Mouse (Mus musculus) midbrain, postnatal 0 days (tissue): ENCODE results near the gene Epb41l2. TPM values are rescaled to one million over a fixed set of nuclear protein-coding genes. Genes with fewer than 3 reads are reported as not detected.

Experiments used
- ATAC-seq: fragments of 200-750 bp; cut with Nextera tagmentation; 2 replicates; pipeline ENCODE4 v1.8.0; 2017; ENCODE audit warnings: moderate number of reproducible peaks, mild to moderate bottlenecking, moderate TSS enrichment, moderate library complexity; ENCODE audit not compliant: low FRiP score
- DNase-seq: peaks from one replicate; pipeline ENCODE4 v3.0.0-alpha.2; 2015; ENCODE audit warnings: low spot score
- H3K27ac ChIP-seq: fragments of 300-500 bp; sonication (generic); 2 replicates; pipeline ENCODE4 v1.5.1; 2014; ENCODE audit warnings: low read depth, mild to moderate bottlenecking, low read length, mixed read lengths
- H3K27me3 ChIP-seq: fragments of 300-500 bp; sonication (generic); 2 replicates; pipeline ENCODE4 v1.6.1; 2014; ENCODE audit warnings: low read length, control low read depth, mixed read lengths; ENCODE audit not compliant: insufficient read depth
- H3K36me3 ChIP-seq: fragments of 300-500 bp; sonication (generic); 2 replicates; pipeline ENCODE4 v1.6.1; 2014; ENCODE audit warnings: low read length, control low read depth, mixed read lengths; ENCODE audit not compliant: insufficient read depth
- H3K4me1 ChIP-seq: fragments of 300-500 bp; sonication (generic); 2 replicates; pipeline ENCODE4 v1.6.1; 2014; ENCODE audit warnings: mild to moderate bottlenecking, control low read depth, antibody characterized with exemption, low read length, mixed read lengths; ENCODE audit not compliant: insufficient read depth
- H3K4me2 ChIP-seq: fragments of 300-500 bp; sonication (generic); 2 replicates; pipeline ENCODE4 v1.6.1; 2014; ENCODE audit warnings: low read depth, mild to moderate bottlenecking, low read length, mixed read lengths; ENCODE audit not compliant: poor library complexity, severe bottlenecking
- H3K4me3 ChIP-seq: fragments of 300-500 bp; sonication (generic); 2 replicates; pipeline ENCODE4 v1.5.1; 2014; ENCODE audit warnings: low read depth, mild to moderate bottlenecking, low read length, moderate library complexity
- H3K9ac ChIP-seq: fragments of 300-500 bp; sonication (generic); replicated peaks from 2 replicates; pipeline ENCODE4 v1.6.1; 2014; ENCODE audit warnings: mild to moderate bottlenecking, low read length, moderate library complexity, mixed read lengths; ENCODE audit not compliant: poor library complexity, severe bottlenecking
- H3K9me3 ChIP-seq: fragments of 300-500 bp; sonication (generic); 2 replicates; pipeline ENCODE4 v1.6.1; 2016; ENCODE audit warnings: low read length, control low read depth
- CTCF ChIP-seq: IDR thresholded peaks from 2 replicates; pipeline ENCODE4 v1.5.1; 2016; ENCODE audit warnings: antibody characterized with exemption, mild to moderate bottlenecking
- WGBS: fragments of 180-500 bp; shearing (Covaris S2); extraction: QIAGEN DNeasy Blood & Tissue Kit; methylation state at CpG from one replicate; pipeline ENCODE4 v1.1.7; 2014; 5-methylcytosine and 5-hydroxymethylcytosine counted together
- polyA plus RNA-seq: library from polyadenylated mRNA; unstranded; fragments of >200 nt; fragmentation: Nextera tagmentation; extraction: Ambion mirVana; gene quantifications from 2 replicates; pipeline ENCODE4 v1.2.1, GENCODE M21; 2015
- total RNA-seq: library from RNA; depleted of rRNA; stranded (reverse); fragments of >200 nt; gene quantifications from 2 replicates; pipeline ENCODE4 v1.2.3, GENCODE M21; 2014

Epb41l2 gene
- total and polyA plus RNA-seq, 2 experiments from 2014 or later, result 21.8 to 51.7 TPM

DNA sequence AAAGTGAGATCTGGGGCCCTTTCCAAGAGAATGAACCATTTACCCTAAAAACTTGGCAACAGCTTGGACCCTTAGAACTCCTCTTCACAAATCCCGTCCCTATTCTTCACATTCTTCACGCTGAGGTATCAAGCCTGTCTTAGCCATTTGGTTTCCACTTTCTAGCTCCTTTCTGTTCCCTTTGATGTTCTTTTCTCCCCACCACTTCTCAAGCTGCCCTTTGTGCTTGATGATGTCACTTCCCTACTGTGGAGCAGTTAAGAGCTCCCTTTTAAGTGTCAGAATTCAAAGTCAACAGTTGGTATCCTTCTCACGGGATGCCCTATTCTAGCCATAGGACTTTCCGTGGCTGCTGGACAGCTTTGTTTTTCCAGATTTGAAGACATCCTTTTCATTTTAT lies 27.7 kb downstream of the Epb41l2 start:
- ATAC-seq, result no peak
- H3K9me3 ChIP-seq, result no peaks in the 10 kb centered on the region
- no peak overlapping the region for H3K4me3 ChIP-seq
- H3K4me1 ChIP-seq, result no peaks in the 10 kb centered on the region
- H3K36me3 ChIP-seq, result no peaks in the 10 kb centered on the region
- H3K27ac ChIP-seq, result no peak overlapping the region
- no peak for DNase-seq
- WGBS, result 28% methylated on average over 4 of the region's 4 CpGs
- no peak overlapping the region for H3K9ac ChIP-seq
- H3K27me3 ChIP-seq, result no peaks in the 10 kb centered on the region
- H3K4me2 ChIP-seq, result no peak overlapping the region
- no peak for TF ChIP-seq CTCF

- WGBS, result 92% methylated on average over 7 of the region's 7 CpGs
- TF ChIP-seq CTCF, result no peak
- Histone ChIP-seq H3K27me3 (no peaks in the 10 kb centered on the region), H3K27ac (no peak overlapping the region), H3K4me3 (no peak overlapping the region), H3K9me3 (no peaks in the 10 kb centered on the region), H3K36me3 (no peaks in the 10 kb centered on the region), H3K9ac (no peak overlapping the region), H3K4me1 (no peaks in the 10 kb centered on the region), H3K4me2 (no peak overlapping the region)
- ATAC-seq (no peak), DNase-seq (no peak)
Measured at GRCm38 (mm10) chr10:25392786-25393185, 33.2 kb downstream of the Epb41l2 start.

DNA sequence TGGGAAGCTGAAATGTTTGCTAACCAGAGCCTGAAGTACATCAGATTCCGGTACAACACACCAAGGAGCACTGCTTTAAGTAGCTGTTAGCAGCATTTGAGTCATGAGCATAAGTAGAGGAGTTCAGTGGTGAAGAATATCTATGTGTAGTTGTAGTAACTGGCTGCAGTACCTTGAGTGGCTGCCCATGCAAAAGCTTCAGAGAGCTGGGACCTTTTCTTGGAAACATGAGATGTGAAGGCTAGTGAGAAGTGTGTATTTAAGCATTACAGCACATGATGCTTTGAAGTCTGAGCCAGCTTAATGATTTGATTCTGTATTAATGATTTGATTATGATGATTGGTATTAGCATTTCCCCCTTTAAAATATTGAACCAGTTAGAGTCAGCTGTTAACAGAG lies 34.1 kb downstream of the Epb41l2 start:
- DNase-seq, result no peak
- no peaks in the 10 kb centered on the region for H3K9me3 ChIP-seq
- TF ChIP-seq CTCF, result no peak
- H3K36me3 ChIP-seq, result no peaks in the 10 kb centered on the region
- H3K27me3 ChIP-seq, result no peaks in the 10 kb centered on the region
- no peak overlapping the region for H3K4me3 ChIP-seq
- 97% methylated on average over 1 of the region's 1 CpGs for WGBS
- H3K27ac ChIP-seq, result no peak overlapping the region
- no peaks in the 10 kb centered on the region for H3K4me1 ChIP-seq
- ATAC-seq, result no peak
- no peak overlapping the region for H3K4me2 ChIP-seq
- H3K9ac ChIP-seq, result no peak overlapping the region

DNA sequence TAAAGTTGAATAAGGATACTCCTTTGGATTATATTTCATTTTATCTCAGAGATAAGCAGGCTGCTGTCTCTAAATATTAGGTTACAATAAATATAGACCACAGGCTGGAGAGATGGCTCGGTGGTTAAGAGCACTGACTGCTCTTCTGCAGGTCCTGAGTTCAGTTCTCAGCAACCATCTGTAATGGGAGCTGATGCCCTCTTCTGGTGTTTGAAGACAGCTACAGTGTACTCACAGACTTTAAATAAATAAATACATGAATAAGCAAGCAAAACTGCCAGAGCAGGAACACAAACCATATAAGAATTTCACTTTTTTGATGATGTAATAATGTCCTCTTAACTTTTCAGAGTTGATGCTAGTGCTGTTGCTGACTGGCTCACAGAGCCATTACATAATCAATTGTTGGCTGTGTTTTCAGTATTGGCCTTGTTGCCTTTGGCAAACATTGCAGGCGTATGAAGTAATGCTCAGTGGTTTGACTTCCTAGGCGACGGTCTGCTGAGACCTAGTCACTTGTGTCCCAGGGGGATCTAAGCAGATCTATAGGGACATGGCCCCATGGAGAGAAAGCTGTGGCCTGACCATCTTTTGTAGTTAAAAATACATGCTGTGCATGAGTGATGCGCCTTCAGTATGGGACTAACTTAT lies 35.8 kb downstream of the Epb41l2 start:
- Histone ChIP-seq H3K9me3 (no peaks in the 10 kb centered on the region), H3K4me3 (no peak overlapping the region), H3K27me3 (no peaks in the 10 kb centered on the region), H3K4me1 (no peaks in the 10 kb centered on the region), H3K36me3 (no peaks in the 10 kb centered on the region), H3K27ac (no peak overlapping the region), H3K9ac (no peak overlapping the region), H3K4me2 (no peak overlapping the region)
- WGBS, result 77% methylated on average over 5 of the region's 5 CpGs
- DNase-seq (no peak), ATAC-seq (no peak)
- no peak for TF ChIP-seq CTCF

- Histone ChIP-seq H3K4me1 (no peaks in the 10 kb centered on the region), H3K9me3 (no peaks in the 10 kb centered on the region), H3K4me3 (no peak overlapping the region), H3K36me3 (no peaks in the 10 kb centered on the region), H3K27ac (no peak overlapping the region), H3K9ac (no peak overlapping the region), H3K27me3 (no peaks in the 10 kb centered on the region), H3K4me2 (no peak overlapping the region)
- no peak for DNase-seq
- WGBS, result 86% methylated on average over 3 of the region's 3 CpGs
- TF ChIP-seq CTCF, result no peak
- ATAC-seq, result no peak
Measured at GRCm38 (mm10) chr10:25396859-25397258, 37.3 kb downstream of the Epb41l2 start.

DNA sequence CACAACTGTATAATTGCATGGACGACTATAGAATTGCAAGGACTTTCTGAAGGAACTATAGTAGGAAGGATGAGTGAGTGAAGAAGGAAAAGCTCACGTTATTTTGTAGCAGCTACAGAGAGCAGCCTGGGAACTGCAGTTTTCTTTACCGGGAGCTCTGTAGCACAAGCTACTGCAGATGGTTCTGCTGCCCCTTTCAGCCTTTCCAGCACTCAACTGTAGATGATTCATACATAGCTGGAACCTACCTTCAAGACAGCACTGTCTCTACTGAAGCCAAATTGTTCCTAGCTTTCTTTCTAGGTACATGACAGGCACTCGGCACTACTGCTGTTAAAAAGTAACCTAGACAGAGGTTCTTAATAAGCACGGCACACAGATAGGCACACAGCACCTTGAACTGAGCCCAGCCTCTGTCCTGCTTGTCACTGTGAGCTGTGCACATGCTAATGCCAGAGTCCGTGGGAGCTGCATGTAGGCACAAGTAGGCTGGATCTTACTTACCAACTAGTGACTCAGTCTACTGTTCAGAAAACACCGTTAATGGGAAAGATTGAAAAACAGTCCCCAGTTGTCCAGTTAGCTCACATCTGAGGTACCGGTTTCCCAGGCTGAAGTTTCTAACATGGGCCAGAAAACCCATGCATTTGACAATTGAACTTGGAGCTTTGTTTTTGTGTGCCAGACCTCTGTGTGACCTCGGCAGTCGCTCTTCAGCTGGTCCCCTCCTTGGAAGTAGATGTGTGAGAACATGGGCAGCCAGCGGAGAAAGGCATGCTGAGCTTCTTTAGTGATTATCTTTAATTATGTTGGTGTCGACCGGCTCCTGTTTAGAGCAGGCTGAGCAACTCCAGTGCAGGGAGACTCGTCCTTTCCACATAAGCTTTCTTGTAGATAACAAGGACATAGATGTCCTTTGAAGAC lies 38.4 kb downstream of the Epb41l2 start:
- Histone ChIP-seq H3K36me3 (no peaks in the 10 kb centered on the region), H3K27me3 (no peaks in the 10 kb centered on the region), H3K4me2 (no peak overlapping the region), H3K4me3 (no peak overlapping the region), H3K9ac (no peak overlapping the region), H3K27ac (no peak overlapping the region), H3K9me3 (no peaks in the 10 kb centered on the region), H3K4me1 (no peaks in the 10 kb centered on the region)
- no peak for TF ChIP-seq CTCF
- DNase-seq, result no peak
- 62% methylated on average over 14 of the region's 14 CpGs for WGBS
- no peak for ATAC-seq
